Mouse (Mus musculus) thymus, adult 2 months (tissue): Measurements from ENCODE around the gene Lpar4.

Experiments used
- CTCF ChIP-seq: fragments of 200-500 bp; IDR thresholded peaks from 2 replicates; pipeline ENCODE4 v1.5.1; 2012; ENCODE audit warnings: mild to moderate bottlenecking, control low read depth, low read length, moderate library complexity, borderline replicate concordance; ENCODE audit not compliant: control insufficient read depth, poor library complexity, insufficient read depth; ENCODE audit errors: extremely low read depth
- POLR2A ChIP-seq: fragments of 200-500 bp; IDR thresholded peaks from 2 replicates; pipeline ENCODE4 v1.6.1; 2012; ENCODE audit warnings: mild to moderate bottlenecking, low read length, control low read depth, moderate library complexity; ENCODE audit not compliant: control insufficient read depth, poor library complexity, insufficient read depth; ENCODE audit errors: extremely low read depth

DNA sequence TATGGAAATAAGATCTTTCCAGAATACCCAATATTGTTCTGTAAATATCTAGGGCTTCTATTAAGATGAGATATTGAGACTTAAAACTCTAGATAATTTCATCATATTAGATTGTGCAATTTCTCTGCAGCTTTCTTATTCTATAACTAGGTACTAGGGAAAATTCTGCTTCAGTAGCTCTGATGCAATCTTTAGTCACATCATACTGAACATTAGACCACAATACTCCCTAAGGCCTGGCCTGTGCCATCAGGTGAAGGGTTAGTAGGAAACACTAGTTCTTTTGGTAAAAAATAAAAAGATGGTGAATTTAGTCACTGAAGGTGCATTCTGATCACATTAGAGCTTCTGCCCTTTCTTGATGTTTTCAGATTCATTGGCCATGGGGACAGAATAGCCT lies 4.1 kb downstream of the Lpar4 start:
- no peak for TF ChIP-seq CTCF
- TF ChIP-seq POLR2A = no peak
